Mouse (Mus musculus): ENCODE measurements at regions not wholly inside any gene's neighbourhood (a gene's known extent, or its start where the extent isn't known, plus 50 kb on each side); places are given as distances from the start of the nearest gene placed in this dataset.

GRCm38 (mm10) chr10:109383758-109384157, 373.0 kb upstream of the Syt1 start:
- TF ChIP-seq GATA1 (IDR thresholded peaks at IDR 0.05; ENCODE audit: borderline replicate concordance, low read length): no peak
- no peak for TF ChIP-seq FLI1 (IDR thresholded peaks at IDR 0.05; ENCODE audit: low read length)

Measured in megakaryocyte, embryonic 14.5 days (primary cell).